Mouse (Mus musculus) left cerebral cortex, postnatal 4 days (tissue): ENCODE results near the gene Syvn1. TPM values are rescaled to one million over a fixed set of nuclear protein-coding genes. Genes with fewer than 3 reads are reported as not detected.

Experiments used
- DNase-seq: peaks from one replicate; pipeline ENCODE4 v3.0.0-alpha.2; 2022
- intact Hi-C: fragments of 180-260 bp; cut with DNase I; formaldehyde crosslinking; loops from one replicate; pipeline ENCODE4 v1.15.1; 2025
- total RNA-seq, 2 experiments: library from RNA; stranded (reverse); gene quantifications; 2 replicates each; pipeline ENCODE4 v1.2.3; 2021

Gene Syvn1
- total RNA-seq: 10 to 100 TPM; 38.6 to 39.4 TPM

DNA sequence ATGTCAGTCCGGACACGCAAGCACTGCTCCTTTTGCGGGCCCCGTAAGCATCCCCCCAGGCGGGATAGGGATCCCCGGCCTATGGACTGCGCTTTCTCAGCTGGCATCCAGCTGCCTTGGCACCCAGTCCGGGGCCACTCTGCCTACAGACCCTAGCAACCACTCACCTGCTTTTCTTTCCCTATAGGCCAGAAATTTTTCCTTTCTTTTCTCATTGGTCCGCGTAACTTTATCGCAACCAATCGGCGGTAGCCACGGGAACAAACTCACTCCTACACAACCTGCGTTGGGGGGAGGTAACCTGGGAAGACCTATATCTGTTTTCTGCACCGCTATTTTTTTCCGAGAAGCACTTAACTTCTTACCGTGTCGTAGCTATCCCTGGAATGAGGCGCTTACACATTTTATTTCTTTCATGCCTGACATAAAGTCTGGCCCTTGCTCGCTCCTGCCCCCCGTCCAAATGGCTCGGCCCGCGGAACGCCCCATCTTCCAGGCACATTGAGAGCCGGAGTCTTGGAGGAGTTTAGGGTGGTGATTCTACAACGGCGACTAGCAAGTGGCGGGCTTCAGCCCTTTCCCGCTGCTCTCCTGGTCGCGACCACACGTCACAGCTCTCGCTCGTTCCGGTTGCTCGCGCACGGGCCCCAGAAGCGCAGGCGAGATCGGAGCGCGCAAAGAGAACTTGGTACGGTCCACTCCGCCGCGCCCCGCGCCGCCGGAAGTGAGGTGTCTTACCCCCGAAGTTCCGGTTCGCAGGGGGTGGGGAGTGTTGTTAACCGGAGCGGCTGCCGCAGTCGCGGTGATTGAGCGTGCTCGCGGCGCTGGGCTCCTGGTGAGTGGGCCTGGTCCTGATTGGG is at the start of gene Syvn1:
TSS of gene Syvn1 (plus strand) at position 283 of the 860 bp plus-strand sequence.
- intact Hi-C loops: loop anchor here (10.0 kb wide), 1 partner anchor 82 kb away; the partner anchor contains the start of gene Pola2
- DNase-seq: peak; percentile 91

GRCm38 (mm10) chr19:5998180-5998579 is 48.2 kb upstream of the Syvn1 start:
- intact Hi-C loops: no loop called here
- no peak for DNase-seq

GRCm38 (mm10) chr19:5999969-6000368 is 46.4 kb upstream of the Syvn1 start:
- no peak for DNase-seq
- intact Hi-C loops: no loop called here

- DNase-seq: no peak
- intact Hi-C loops: no loop called here
These were observed 40.8 kb upstream of the Syvn1 start for GRCm38 (mm10) chr19:6005541-6005940.

DNA sequence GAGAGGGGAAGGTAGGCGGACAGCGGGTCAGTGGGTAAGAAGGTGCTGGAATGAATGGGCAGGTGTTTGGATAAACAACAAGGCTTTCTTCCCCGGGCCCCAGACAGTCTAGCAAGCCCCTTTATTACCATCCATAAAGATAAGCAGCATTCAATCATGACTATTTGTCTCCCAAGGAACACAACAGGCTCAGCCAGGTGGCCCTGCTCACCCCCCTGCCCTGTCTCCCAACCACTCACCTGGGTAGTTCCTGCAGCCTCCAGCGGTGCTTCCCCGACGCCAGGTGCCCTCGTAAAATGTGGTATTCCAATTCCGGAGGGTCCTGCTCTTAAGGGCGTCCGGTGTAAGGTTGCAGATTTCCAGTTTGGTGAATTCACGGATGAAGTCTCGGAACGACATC is 39.4 kb upstream of the Syvn1 start:
- intact Hi-C loops: no loop called here
- no peak for DNase-seq

- intact Hi-C loops: no loop called here
- DNase-seq: no peak
These were observed 37.2 kb upstream of the Syvn1 start for GRCm38 (mm10) chr19:6009137-6009536.

- no peak for DNase-seq
- intact Hi-C loops: no loop called here
These were observed 32.7 kb upstream of the Syvn1 start for GRCm38 (mm10) chr19:6013691-6014090.

GRCm38 (mm10) chr19:6014991-6015510 is 31.3 kb upstream of the Syvn1 start:
- intact Hi-C loops: loop anchor here (5.0 kb wide), 1 partner anchor 38 kb away; no protein-coding TSS in a partner anchor
- peak; percentile 28 for DNase-seq

GRCm38 (mm10) chr19:6015511-6016315 is 30.7 kb upstream of the Syvn1 start, which contains the start of gene Capn1:
Gene Capn1, minus strand, starts transcription at chr19:6015897.
- intact Hi-C loops: loop anchor here (5.0 kb wide), 1 partner anchor 38 kb away; no protein-coding TSS in a partner anchor
- DNase-seq: peak; percentile 75

DNA sequence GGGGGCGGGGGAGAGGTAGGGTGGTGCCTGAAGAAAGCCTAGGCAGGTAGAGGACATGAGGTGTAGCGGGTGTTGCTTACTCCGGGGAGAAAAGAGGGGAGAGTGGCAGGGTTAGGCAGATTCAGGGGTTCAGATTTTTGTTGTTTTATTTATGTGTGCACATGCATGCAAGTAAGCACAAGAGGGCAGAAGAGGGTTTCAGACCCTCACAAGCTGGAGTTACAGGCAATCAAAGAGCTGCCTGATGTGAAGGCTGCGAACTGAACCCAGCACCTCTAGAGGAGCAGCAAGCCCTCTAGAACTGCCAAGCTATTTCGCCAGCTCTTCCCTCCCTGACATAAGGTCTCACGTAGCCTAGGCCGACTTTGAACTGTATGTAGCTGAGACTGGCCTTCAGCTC is 29.8 kb upstream of the Syvn1 start:
- no peak for DNase-seq
- intact Hi-C loops: loop anchor here (5.0 kb wide), 1 partner anchor 39 kb away; no protein-coding TSS in a partner anchor

GRCm38 (mm10) chr19:6018142-6019089 is 28.0 kb upstream of the Syvn1 start:
- intact Hi-C loops: loop anchor here (5.0 kb wide), 1 partner anchor 41 kb away; no protein-coding TSS in a partner anchor
- DNase-seq: peak; percentile 88

- DNase-seq: no peak
- intact Hi-C loops: no loop called here
These were observed 26.1 kb upstream of the Syvn1 start for GRCm38 (mm10) chr19:6020276-6020675.

DNA sequence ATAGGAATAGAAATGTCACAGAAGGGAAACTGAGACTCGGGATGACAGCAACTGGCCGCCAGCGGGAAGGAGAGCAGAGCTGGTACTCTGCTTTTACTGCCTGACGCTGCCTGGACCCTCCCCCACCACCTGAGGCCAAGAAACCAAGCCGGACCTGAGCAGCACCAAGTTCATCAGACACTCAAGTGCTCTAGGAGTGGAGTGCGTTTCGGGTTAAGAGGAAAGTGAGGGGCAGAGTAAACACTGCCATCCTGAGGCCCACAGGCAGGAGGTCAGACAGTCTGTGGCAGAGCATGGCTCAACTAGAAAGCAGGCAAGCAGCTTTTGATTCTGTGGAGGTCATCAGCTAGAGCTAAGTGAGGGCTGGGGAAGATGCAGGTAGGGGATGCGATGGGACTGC is 23.3 kb upstream of the Syvn1 start:
- no peak for DNase-seq
- intact Hi-C loops: no loop called here

GRCm38 (mm10) chr19:6023930-6024329 is 22.4 kb upstream of the Syvn1 start:
- no peak for DNase-seq
- intact Hi-C loops: no loop called here

- no peak for DNase-seq
- intact Hi-C loops: no loop called here
These were observed 17.4 kb upstream of the Syvn1 start for GRCm38 (mm10) chr19:6028991-6029390.

DNA sequence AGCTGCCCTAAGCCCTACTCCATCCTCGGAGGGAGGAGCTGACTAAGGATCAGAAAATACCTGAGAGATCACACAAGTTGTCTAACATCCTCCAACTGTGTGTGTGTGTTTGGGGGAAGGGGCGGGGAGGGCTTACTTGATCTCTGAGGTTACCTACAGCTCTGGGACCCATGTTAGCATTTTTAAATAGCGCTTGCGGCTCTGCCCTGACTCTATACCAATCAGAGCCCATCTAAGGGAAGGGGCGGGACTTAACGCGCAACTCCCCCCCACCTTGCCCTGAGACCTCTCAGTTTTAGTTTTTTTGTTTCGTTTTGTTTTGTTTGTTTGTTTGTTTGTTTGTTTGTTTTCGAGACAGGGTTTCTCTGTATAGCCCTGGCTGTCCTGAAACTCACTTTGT is 16.9 kb upstream of the Syvn1 start:
- intact Hi-C loops: no loop called here
- no peak for DNase-seq

GRCm38 (mm10) chr19:6030520-6031280 is 15.7 kb upstream of the Syvn1 start:
- DNase-seq: no peak
- intact Hi-C loops: no loop called here

DNA sequence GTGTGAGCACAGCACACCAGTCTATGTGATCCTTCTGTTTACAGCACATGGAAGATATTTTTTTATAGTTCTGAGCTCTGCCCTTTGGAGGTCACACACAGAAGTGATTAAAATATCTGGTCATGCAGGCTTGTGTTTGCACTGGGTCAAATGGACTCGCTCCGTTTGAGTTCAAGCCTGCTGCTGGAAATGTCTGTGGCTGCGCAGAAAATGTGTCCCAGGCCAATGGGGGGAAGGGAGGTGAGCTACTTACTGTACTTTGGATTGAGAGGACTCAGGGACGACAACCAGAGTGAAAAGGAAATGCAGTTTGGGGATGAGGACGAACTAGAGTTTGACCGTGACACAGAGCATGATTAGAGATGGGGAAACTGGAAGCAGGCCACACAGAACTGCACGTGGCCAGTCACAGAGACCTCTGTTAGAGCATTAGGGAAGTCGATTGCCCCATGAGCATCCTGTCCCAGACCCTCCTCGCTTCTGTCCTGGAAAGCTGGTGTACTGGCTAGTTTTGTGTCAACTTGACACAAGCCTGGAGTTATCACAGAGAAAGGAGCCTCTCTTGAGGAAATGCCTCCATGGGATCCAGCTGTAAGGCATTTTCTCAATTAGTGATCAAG is 10.3 kb upstream of the Syvn1 start:
- intact Hi-C loops: no loop called here
- no peak for DNase-seq

GRCm38 (mm10) chr19:6037695-6038094 is 8.7 kb upstream of the Syvn1 start:
- intact Hi-C loops: no loop called here
- DNase-seq: no peak
